Mouse (Mus musculus): ENCODE data around the gene 4930442H23Rik.
A peak's percentile ranks its signal among the peaks of the same experiment; 100 is the strongest.
"Not testable (repeated sequence)": the region's sequence is repeated elsewhere in the genome, so short reads cannot be mapped to it uniquely, and the experiment has no call there.

4930442H23Rik gene

GRCm38 (mm10) chr10:81183805-81184204, at the start of gene 4930442H23Rik:
Gene 4930442H23Rik, minus strand, starts transcription at chr10:81183849.
- no peak for DNase-seq (ENCODE audit: low read depth in 2 of 2, low spot score in 2 of 2)

GRCm38 (mm10) chr10:81233226-81233585, 49.6 kb upstream of the 4930442H23Rik start:
- no peak for DNase-seq (ENCODE audit: low read depth in 2 of 2, low spot score in 2 of 2)

GRCm38 (mm10) chr10:81232580-81233225, 49.1 kb upstream of the 4930442H23Rik start, which contains the start of gene Zfr2:
Gene Zfr2, plus strand, starts transcription at chr10:81233155.
- peak; percentile 82 to 87 for DNase-seq (ENCODE audit: low read depth in 2 of 2, low spot score in 2 of 2)

DNA sequence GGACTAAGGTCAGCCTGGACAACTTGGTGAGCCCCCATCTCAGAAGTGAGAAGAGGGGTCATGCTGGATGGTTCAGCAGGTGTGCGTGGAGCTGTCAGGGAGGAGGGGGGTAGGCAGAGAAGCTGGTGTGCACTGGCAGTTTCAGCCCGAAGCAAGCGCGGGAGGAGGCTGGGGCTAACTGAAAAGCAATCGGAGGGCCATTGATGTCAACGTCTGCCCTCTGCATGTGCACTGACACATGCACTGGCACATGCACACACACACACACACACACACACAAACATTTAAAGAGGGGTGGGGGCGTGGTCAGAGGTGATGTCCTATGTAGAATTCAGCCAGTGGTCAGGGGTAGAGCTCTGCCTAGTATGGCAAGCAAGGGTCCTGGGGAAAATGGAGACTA, 47.8 kb upstream of the 4930442H23Rik start:
- no peak for DNase-seq (ENCODE audit: low read depth in 2 of 2, low spot score in 2 of 2)

DNA sequence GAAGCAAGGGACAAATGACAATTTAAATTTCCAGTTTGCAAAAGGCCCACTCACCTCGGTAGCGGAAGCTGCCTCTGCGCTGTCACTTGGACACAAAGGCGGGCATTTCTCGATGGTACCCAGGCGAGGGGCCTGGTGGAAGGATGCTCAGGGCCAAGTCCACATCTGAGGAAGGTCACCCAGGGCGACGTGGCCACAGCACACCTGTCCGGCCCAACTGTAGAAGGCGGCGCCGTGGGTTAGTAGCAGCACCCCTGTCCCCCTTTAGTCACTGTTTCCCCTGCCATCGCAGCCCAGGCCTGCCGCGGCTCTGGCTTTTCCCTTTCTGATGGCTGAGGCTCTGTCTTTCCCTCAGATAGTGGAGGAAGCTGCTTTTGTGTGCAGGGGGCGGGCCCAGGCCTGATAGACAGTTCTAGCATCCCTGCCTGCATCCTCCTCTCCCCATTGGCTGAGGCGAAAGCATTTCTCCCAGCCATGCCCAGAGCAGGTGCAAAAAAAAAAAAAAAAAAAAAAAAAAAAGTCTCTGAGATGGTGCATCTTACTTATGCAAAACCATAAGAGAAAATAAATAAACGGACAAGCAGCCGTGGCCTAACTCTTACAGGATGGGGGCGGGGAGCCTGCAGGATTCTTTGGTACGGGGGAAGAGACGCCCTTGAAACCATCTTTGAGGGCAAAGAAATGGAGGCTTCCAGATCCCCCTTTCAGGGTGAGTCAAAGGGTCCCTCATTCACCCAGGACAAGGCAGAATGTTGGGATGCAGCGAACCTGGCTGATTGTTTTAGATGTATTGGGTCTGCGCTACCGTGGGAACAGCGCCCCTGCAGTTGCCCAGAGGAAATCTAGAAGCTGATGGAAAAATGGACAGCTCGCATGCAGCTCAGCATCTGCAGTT, 47.0 kb upstream of the 4930442H23Rik start, which contains the start of gene Atcay:
Gene Atcay, minus strand, starts transcription at position 396 of the 895 bp plus-strand sequence.
- DNase-seq (ENCODE audit: low read depth in 2 of 2, low spot score in 2 of 2), result no peak

DNA sequence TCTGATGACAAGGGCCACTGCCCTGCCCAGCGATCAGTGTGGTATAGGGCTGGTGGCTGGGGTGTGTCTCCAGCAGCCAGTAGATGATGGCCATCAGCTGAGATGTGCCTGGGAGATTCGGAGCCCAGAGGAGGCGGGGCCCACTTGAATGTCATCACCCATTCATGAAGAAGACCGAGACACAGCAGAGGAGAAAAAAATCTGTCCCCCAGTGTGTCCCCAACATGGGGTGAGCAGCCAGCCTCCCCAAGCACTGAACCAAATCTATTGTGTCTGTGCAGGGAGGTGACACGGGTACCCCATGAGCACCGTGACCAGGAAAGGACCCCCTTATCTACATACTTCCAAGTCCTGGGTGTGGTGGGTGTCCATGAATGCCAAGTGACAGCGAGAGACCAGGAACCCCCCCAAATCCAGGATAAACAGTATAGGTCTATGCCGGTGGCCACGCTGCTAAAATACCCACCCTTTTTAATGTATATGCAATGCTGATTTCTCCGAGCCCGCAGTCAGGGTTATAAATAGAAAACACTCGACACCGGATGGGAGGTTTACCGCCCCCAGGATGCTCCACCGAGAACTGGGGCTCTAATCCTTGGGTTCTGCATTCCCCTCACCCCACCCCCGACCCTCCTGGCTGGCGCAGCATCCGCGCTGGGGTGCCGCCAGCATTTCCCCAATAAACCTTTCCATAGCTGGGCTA, 46.2 kb upstream of the 4930442H23Rik start:
- DNase-seq (ENCODE audit: low read depth in 2 of 2, low spot score in 2 of 2), result no peak

DNA sequence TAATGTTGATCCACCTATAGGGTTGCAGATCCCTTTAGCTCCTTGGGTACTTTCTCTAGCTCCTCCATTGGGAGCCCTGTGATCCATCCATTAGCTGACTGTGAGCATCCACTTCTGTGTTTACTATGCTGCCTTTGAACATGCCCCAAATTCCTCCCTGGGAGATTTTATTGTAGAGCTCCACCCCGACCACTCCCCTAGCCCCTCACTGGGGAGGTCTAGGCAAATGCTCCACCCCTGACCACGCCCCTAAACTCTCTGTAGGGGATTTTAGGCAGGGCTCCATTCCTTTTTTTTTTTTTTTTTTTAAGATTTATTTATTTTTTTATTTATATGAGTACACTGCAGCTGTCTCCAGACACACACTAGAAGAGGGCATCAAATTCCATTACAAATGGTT, 40.1 kb upstream of the 4930442H23Rik start:
- not testable (repeated sequence) for DNase-seq (ENCODE audit: low read depth in 2 of 2, low spot score in 2 of 2)

- DNase-seq (ENCODE audit: low read depth in 2 of 2, low spot score in 2 of 2), result no peak
These were observed 37.9 kb upstream of the 4930442H23Rik start for GRCm38 (mm10) chr10:81221402-81222015.

- DNase-seq (ENCODE audit: low read depth in 2 of 2, low spot score in 2 of 2), result peak; percentile 74 to 82
These were observed 34.3 kb upstream of the 4930442H23Rik start for GRCm38 (mm10) chr10:81217964-81218363.

DNA sequence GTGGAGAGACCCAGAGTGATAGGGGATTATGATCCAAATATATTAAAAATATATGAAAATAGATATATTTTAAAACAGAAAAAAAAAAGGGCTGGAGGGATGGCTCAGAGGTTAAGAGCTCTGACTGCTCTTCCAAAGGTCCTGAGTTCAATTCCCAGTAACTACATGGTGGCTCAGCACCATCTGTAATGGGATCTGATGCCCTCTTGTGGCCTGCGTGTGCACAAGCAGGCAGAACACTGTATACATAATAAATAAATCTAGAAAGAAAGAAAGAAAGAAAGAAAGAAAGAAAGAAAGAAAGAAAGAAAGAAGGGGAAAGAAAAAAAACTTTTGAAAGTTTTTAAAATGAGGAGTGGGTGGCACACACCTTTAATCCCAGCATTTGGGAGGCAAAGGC, 33.6 kb upstream of the 4930442H23Rik start:
- DNase-seq (ENCODE audit: low read depth in 2 of 2, low spot score in 2 of 2), result peak in 1 of 2 experiments; percentile 35

- DNase-seq (ENCODE audit: low read depth in 2 of 2, low spot score in 2 of 2), result no peak
These were observed 33.2 kb upstream of the 4930442H23Rik start for GRCm38 (mm10) chr10:81216810-81217209.

GRCm38 (mm10) chr10:81216260-81216659, 32.6 kb upstream of the 4930442H23Rik start:
- DNase-seq (ENCODE audit: low read depth in 2 of 2, low spot score in 2 of 2), result no peak

- DNase-seq (ENCODE audit: low read depth in 2 of 2, low spot score in 2 of 2), result no peak
These were observed 26.5 kb upstream of the 4930442H23Rik start for GRCm38 (mm10) chr10:81210154-81210553.

DNA sequence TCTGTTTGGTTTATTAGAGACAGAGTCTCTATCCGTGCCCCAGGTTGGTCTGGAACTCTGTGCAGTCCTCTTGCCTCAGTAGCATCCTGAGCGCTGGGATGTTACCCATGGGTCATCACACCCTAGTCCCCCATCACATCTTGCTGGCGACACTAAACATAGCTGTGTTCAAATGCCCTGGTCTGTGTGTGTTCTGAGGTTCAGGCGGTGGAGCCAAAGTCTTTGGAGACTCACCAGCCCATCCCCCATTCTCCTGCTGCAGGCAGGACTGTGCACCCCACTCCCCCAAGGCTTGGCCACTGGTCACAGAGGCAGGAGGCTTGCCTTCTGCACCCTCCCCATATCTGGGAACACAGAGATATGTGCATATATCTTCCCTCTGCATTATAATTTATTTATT, 20.5 kb upstream of the 4930442H23Rik start:
- no peak for DNase-seq (ENCODE audit: low read depth in 2 of 2, low spot score in 2 of 2)

- DNase-seq (ENCODE audit: low read depth in 2 of 2, low spot score in 2 of 2), result no peak
These were observed 19.5 kb upstream of the 4930442H23Rik start for GRCm38 (mm10) chr10:81202978-81203720.

- no peak for DNase-seq (ENCODE audit: low read depth in 2 of 2, low spot score in 2 of 2)
These were observed 18.4 kb upstream of the 4930442H23Rik start, which contains the start of gene Nmrk2 for GRCm38 (mm10) chr10:81201807-81202758. Gene Nmrk2, minus strand, starts transcription at chr10:81202051.

DNA sequence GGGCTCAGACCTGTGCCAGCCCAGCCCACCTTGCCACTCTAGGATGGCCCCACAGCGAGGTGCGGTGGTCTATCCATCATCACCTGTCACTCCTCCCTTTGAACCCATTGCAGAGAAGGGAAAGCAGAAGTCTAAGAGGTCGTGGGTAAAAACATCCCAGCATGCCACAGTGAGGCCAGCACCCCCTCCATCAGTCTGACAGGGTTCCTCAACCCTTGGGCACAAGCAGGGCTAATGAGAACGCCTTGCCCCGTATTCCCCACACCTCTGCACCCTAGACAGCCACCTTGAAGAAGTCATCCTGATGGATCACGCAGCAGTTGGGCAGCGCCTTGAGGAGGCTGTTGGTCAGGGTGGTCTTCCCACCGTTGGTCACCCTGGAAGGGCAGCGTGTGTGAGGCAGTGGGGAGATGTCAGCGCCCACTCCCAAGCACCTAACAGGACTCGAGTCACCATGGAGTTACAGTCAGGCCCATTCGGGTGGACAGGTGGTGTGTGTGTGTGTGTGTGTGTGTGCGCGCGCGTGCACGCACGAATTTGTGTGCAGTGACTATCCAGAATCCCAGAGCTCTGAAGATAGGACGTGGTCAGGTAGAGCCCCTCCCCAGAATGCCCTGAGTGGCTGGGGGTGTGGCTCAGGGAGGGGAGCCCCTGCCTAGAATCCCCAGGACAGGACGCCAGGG, 17.1 kb upstream of the 4930442H23Rik start:
- DNase-seq (ENCODE audit: low read depth in 2 of 2, low spot score in 2 of 2), result no peak

DNA sequence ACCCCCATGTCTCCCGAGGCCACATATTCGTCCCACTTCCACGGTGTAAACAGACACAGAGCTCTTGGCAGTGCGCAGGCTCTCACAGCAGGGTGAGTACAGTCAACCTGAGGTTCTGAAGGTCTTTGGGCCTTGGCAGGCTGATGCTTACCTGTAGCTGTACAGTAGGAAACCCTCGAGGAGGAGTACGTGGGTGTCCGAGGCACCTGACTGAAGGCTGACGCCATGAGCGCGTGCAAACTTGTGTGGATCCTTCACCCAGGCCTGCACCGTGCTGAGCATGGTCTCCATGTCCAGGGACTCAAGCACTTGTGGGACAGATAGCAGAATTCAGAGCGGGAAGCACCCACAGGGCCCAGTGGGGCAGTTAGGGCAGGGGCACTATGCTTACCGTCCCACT, 16.5 kb upstream of the 4930442H23Rik start:
- no peak for DNase-seq (ENCODE audit: low read depth in 2 of 2, low spot score in 2 of 2)

GRCm38 (mm10) chr10:81198990-81199389, 15.3 kb upstream of the 4930442H23Rik start:
- DNase-seq (ENCODE audit: low read depth in 2 of 2, low spot score in 2 of 2), result no peak

Measured in CD8-positive naive resting alpha-beta T cell, adult 2 months (primary cell).